In genomic region chr7:24564607-24565265, GRCm38 (mm10) we compare ENCODE assay signal across 7 mouse cellular contexts. TPM values are rescaled to one million over a fixed set of nuclear protein-coding genes. Genes with fewer than 3 reads are reported as not detected.
DNase-seq lines count a peak whose midpoint lies in the region; ATAC-seq and TF ChIP-seq lines count a peak whose summit lies in the region.

No protein-coding gene starts in this region.

- H3K4me1 ChIP-seq in lung, embryonic 14.5 days (ENCODE audit: insufficient read depth) = no peaks in the 10 kb centered on the region

- WGBS in lung, embryonic 14.5 days = 63% methylated on average over 6 of the region's 6 CpGs

- intact Hi-C loops in gastrocnemius, postnatal 14 days (cut with DNase I; ENCODE audit: low total_unique reads) = loop anchor here (10.0 kb wide), 2 partner anchors 50 to 90 kb away; partner anchors contain the start of gene AC161166.1

- H3K9ac ChIP-seq in lung, embryonic 14.5 days = no peak overlapping the region

- no peak overlapping the region for H3K4me3 ChIP-seq in lung, embryonic 14.5 days (ENCODE audit: low read depth, low read length)

- H3K36me3 ChIP-seq in lung, embryonic 14.5 days (ENCODE audit: insufficient read depth) = peaks cover 87% of the 10 kb centered on the region

- no peak overlapping the region for H3K4me2 ChIP-seq in lung, embryonic 14.5 days

- TF ChIP-seq CTCF in lung, embryonic 14.5 days (IDR thresholded peaks at IDR 0.05; ENCODE audit: low read depth) = peak; percentile 82

- H3K27ac ChIP-seq in lung, embryonic 14.5 days (ENCODE audit: low read depth) = no peak overlapping the region

- H3K9me3 ChIP-seq in lung, embryonic 14.5 days (ENCODE audit: low read depth, low read length) = no peaks in the 10 kb centered on the region

- no peaks in the 10 kb centered on the region for H3K27me3 ChIP-seq in lung, embryonic 14.5 days (ENCODE audit: insufficient read depth, low read length)

- DNase-seq in Muller cell, postnatal 12 days (ENCODE audit: inconsistent ontology term) = peak; percentile 12
- peak; percentile 86 to 89 for DNase-seq in cerebellum, postnatal 10 days
- peak; percentile 73 for DNase-seq in gastrocnemius, postnatal 14 days
- peak; percentile 85 for DNase-seq in kidney, postnatal 10 days
- DNase-seq in lung, embryonic 14.5 days = peak; percentile 79
- DNase-seq in right cerebral cortex, adult 18-20 months = peak; percentile 53

- peak; percentile 86 for ATAC-seq in CD4-positive, CD25-positive, alpha-beta regulatory T cell, adult 4 months
- ATAC-seq in lung, embryonic 14.5 days (ENCODE audit: insufficient read depth) = peak; percentile 39; the same call in 1 of the 2 replicates

RNA-seq across cellular contexts. Expression of gene Xrcc1, which starts 18.6 kb away (rescaled TPM):
- 10 to 100 TPM; 35.3 to 46.2 TPM for polyA plus RNA-seq in CD4-positive, CD25-positive, alpha-beta regulatory T cell, adult 4 months (2017; shearing (Covaris generic))
- total RNA-seq in gastrocnemius, postnatal 14 days (2021) = 10 to 100 TPM; 16.5 to 18.5 TPM
- 96.6 and 121 TPM in 2 replicates for polyA plus RNA-seq in lung, embryonic 14.5 days (2014; fragmentation: Nextera tagmentation; extraction: Ambion mirVana)

RNA-seq across cellular contexts. Expression of gene Pinlyp, which starts 18.8 kb away (rescaled TPM):
- polyA plus RNA-seq in CD4-positive, CD25-positive, alpha-beta regulatory T cell, adult 4 months (2017; shearing (Covaris generic)) = not detected
- total RNA-seq in gastrocnemius, postnatal 14 days (2021) = not detected
- not detected in 2 replicates for polyA plus RNA-seq in lung, embryonic 14.5 days (2014; fragmentation: Nextera tagmentation; extraction: Ambion mirVana)

RNA-seq across cellular contexts. Expression of gene Ethe1, which starts 22.6 kb away (rescaled TPM):
- 10 to 100 TPM; 13.8 to 19.6 TPM for polyA plus RNA-seq in CD4-positive, CD25-positive, alpha-beta regulatory T cell, adult 4 months (2017; shearing (Covaris generic))
- total RNA-seq in gastrocnemius, postnatal 14 days (2021) = 10 to 100 TPM; 12.0 to 15.3 TPM
- 26.5 and 26.7 TPM in 2 replicates for polyA plus RNA-seq in lung, embryonic 14.5 days (2014; fragmentation: Nextera tagmentation; extraction: Ambion mirVana)

RNA-seq across cellular contexts. Expression of gene Zfp575, which starts 22.7 kb away (rescaled TPM):
- under 1 TPM in 1 of 2 experiments, not detected in 1; 0.31 TPM for polyA plus RNA-seq in CD4-positive, CD25-positive, alpha-beta regulatory T cell, adult 4 months (2017; shearing (Covaris generic))
- total RNA-seq in gastrocnemius, postnatal 14 days (2021) = under 1 TPM; 0.38 to 0.45 TPM
- 2.6 and 2.9 TPM in 2 replicates for polyA plus RNA-seq in lung, embryonic 14.5 days (2014; fragmentation: Nextera tagmentation; extraction: Ambion mirVana)

RNA-seq across cellular contexts. Expression of gene Irgq, which starts 34.2 kb away (rescaled TPM):
- 1 to 10 TPM in 1 of 2 experiments, under 1 TPM in 1; 0.68 to 1.5 TPM for polyA plus RNA-seq in CD4-positive, CD25-positive, alpha-beta regulatory T cell, adult 4 months (2017; shearing (Covaris generic))
- 10 to 100 TPM; 10.5 to 12.8 TPM for total RNA-seq in gastrocnemius, postnatal 14 days (2021)
- polyA plus RNA-seq in lung, embryonic 14.5 days (2014; fragmentation: Nextera tagmentation; extraction: Ambion mirVana) = 8.0 and 9.3 TPM in 2 replicates

Comparison
In these comparisons a context has a peak if more than half of its experiments do, and no peak if none do; other contexts are left out.
1. DNase-seq: peak in every context shown above with its lines; median percentile 88 in cerebellum, postnatal 10 days; 85 in kidney, postnatal 10 days; 79 in lung, embryonic 14.5 days; 73 in gastrocnemius, postnatal 14 days; 53 in right cerebral cortex, adult 18-20 months; 12 in Muller cell, postnatal 12 days.